Mouse (Mus musculus): ENCODE measurements around the gene Ldb1. TPM values are rescaled to one million over a fixed set of nuclear protein-coding genes. Genes with fewer than 3 reads are reported as not detected.
A peak's percentile ranks its signal among the peaks of the same experiment; 100 is the strongest.

Ldb1 gene
- polyA plus RNA-seq, 1 experiment from 2014 or later = 64.7 TPM

DNA sequence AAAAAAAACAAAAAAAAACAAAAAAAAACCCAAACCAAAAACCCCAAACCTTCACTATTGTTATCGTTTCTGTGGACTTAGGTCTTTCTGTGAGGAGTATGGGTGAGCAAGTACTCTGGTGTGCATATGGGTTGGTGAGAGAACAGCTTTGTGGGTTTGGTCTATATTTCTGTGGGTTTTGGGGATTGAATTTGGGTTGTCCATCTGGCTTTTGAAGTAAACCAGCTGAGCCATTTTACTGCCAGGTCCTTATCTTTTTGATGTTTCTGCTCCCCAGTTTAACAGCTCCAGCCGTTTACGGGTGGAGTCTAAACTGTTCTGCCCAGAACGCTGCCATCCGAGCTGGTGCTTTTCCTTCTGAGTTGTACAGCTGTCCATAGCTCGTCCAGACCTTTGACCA lies 15.8 kb upstream of the Ldb1 start:
- H3K9me3 ChIP-seq = no peaks in the 10 kb centered on the region
- no peak overlapping the region for H3K9ac ChIP-seq
- no peaks in the 10 kb centered on the region for H3K27me3 ChIP-seq (replicated peaks)
- no peak overlapping the region for H3K27ac ChIP-seq (replicated peaks)
- H3K4me3 ChIP-seq = no peak overlapping the region
- H3K4me2 ChIP-seq = no peak overlapping the region
- no peak for ATAC-seq (ENCODE audit: extremely low read depth, insufficient number of reproducible peaks, low FRiP score, low TSS enrichment)
- H3K36me3 ChIP-seq = peaks cover 47% of the 10 kb centered on the region
- 55% methylated on average over 6 of the region's 6 CpGs for WGBS
- H3K4me1 ChIP-seq = peaks cover 31% of the 10 kb centered on the region

DNA sequence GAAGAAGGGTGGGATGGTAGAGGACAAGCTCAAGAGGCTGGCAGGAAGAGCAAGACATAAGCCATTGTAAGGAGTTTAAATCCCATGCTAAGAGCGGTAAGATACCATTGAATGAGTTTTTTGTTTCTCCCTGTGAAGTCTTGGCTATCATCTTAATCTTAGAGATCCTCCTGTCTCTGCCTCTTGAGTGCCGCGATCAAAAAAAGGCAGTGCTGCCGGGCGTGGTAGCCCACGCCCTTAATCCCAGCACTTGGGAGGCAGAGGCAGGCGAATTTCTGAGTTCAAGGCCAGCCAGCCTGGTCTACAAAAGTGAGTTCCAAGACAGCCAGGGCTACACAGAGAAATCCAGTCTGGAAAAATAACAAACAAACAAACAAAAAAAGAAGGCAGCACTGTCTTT lies 13.5 kb upstream of the Ldb1 start:
- H3K4me3 ChIP-seq = peak overlapping the region; percentile 90; the same call in 1 of the 2 replicates
- no peaks in the 10 kb centered on the region for H3K9me3 ChIP-seq
- H3K4me1 ChIP-seq = peaks cover 34% of the 10 kb centered on the region
- 88% methylated on average over 7 of the region's 7 CpGs for WGBS
- no peak overlapping the region for H3K27ac ChIP-seq (replicated peaks)
- H3K9ac ChIP-seq = peak overlapping the region; percentile 92; the same call in 1 of the 2 replicates
- ATAC-seq (ENCODE audit: extremely low read depth, insufficient number of reproducible peaks, low FRiP score, low TSS enrichment) = no peak
- H3K4me2 ChIP-seq = peak overlapping the region; percentile 91
- H3K27me3 ChIP-seq (replicated peaks) = no peaks in the 10 kb centered on the region
- peaks cover 23% of the 10 kb centered on the region for H3K36me3 ChIP-seq

DNA sequence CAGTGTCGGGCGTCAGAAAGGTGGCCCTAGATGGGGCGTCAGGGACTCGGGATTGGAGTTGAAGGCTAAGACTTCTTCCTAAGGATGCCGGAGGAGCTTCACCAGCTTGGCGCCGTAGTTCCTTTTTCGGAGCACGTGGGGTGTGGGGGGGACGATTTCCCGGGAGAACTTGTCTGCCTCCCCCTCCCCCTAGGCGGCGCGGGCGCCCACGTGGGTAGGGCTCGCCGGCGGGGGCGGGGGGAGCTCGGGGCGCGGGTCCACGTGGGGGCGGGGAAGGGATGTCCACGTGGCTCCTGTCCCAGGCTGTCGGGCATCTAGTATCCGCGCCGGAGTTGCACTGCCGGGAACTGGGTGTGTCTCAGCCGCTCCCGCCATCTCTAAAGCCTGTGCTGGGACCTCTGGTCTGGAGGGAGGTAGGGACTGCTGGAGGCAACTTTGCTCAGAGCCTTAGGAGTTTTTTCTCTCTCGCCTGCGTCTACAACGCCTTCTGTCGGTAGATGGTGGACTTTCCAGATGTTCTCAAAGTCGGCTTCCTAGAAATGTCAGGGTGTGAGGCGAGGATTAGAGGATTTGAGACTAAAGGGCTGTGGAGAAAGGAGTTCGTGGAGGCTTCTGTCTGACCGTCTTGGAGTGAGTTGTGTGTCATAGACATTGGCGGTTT lies 12.1 kb upstream of the Ldb1 start:
- H3K4me2 ChIP-seq = peak overlapping the region; percentile 91
- peaks cover 34% of the 10 kb centered on the region for H3K4me1 ChIP-seq
- H3K9me3 ChIP-seq = no peaks in the 10 kb centered on the region
- WGBS = under 1% methylated on average over 38 of the region's 42 CpGs
- ATAC-seq (ENCODE audit: extremely low read depth, insufficient number of reproducible peaks, low FRiP score, low TSS enrichment) = peak; percentile 72
- H3K36me3 ChIP-seq = peaks cover 10% of the 10 kb centered on the region
- H3K4me3 ChIP-seq = peak overlapping the region; percentile 90
- H3K27ac ChIP-seq (replicated peaks) = peak overlapping the region; percentile 97
- peak overlapping the region; percentile 92 for H3K9ac ChIP-seq
- no peaks in the 10 kb centered on the region for H3K27me3 ChIP-seq (replicated peaks)

DNA sequence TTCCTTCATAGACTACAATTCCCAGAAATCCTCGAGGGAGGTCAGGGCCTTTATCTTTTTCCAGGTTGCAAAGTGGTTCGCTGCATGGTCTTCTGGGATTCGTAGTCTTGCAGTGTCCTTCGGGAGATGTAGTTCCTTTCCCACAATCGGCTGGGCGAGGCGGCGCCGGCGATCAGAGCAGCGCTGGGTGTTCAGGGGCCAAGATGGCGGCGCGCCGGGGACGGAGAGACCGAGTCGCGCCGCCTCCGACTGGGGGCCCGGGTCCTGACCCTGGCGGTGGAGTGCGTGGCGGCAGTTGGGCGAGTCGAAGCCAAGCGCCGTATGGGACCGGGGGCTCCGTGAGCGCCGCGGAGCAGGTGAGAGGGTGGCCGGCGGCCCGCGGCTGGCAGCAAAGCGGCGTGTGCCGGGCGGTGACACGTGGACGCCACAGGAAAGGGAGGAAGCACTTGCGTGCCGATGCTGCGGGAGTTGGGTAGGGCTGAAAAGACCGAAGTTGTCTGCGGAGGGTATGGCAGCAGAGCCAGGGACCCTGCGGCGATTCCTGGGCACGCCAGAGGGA lies 11.5 kb upstream of the Ldb1 start:
- Histone ChIP-seq H3K36me3 (peaks cover 4% of the 10 kb centered on the region), H3K27ac (replicated peaks) (peak overlapping the region; percentile 97), H3K4me2 (peak overlapping the region; percentile 91), H3K9me3 (no peaks in the 10 kb centered on the region), H3K4me3 (peak overlapping the region; percentile 90), H3K9ac (peak overlapping the region; percentile 92), H3K4me1 (peaks cover 34% of the 10 kb centered on the region), H3K27me3 (replicated peaks) (no peaks in the 10 kb centered on the region)
- ATAC-seq (ENCODE audit: extremely low read depth, insufficient number of reproducible peaks, low FRiP score, low TSS enrichment) = peak; percentile 85
- WGBS = under 1% methylated on average over 52 of the region's 52 CpGs

DNA sequence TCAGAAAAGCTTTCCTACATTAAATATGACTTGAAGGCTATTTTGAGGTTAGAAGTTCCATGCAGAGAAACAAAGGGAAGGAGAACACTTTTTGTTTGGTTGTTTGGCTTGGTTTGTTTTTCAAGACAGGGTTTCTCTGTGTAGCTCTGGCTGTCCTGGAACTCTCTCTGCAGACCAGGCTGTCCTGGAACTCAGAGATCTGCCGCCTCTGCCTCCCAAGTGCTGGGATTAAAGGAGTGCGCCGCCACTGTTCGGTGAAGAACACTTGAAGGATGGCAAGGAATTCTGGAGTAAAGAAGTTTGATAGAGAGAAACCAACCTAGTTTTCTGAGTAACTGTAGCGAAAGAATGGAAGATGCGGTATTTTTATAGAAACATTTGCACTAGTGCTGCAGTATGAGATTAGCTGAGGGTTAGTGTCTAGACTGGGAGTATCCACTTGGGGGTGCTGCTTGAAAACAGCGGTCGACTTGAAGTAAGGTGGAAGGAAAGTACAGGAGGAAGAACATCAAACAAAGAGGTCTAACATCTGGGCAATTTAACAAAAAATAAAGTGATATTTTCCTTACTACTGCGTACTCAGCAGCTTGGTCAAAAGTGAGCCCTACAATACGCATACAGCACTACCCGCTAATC lies 10.9 kb upstream of the Ldb1 start:
- no peaks in the 10 kb centered on the region for H3K36me3 ChIP-seq

DNA sequence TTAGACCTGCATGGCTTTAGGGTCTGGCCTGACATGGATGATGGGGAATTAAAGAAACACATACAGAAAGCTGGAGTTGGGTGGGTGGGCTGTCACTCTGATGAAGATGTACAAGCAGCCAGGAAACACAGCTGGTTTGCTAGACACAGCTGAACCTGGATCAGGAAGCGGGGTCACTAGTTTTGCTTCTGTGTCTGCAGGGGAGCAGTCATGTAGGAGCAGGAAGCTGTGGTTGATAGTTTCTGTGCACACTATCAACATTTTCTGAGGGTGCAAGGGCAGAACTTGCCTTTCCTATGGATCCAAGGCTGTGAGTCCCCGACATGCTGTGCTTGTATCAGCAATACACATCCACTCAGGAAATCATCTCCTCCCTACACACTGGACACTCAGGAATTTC lies 5.4 kb upstream of the Ldb1 start:
- Histone ChIP-seq H3K9ac (no peak overlapping the region), H3K27ac (replicated peaks) (no peak overlapping the region), H3K9me3 (no peaks in the 10 kb centered on the region), H3K36me3 (no peaks in the 10 kb centered on the region), H3K4me2 (no peak overlapping the region), H3K4me3 (no peak overlapping the region), H3K4me1 (peaks cover 17% of the 10 kb centered on the region), H3K27me3 (replicated peaks) (no peaks in the 10 kb centered on the region)
- 45% methylated on average over 2 of the region's 2 CpGs for WGBS
- no peak for ATAC-seq (ENCODE audit: extremely low read depth, insufficient number of reproducible peaks, low FRiP score, low TSS enrichment)

More for the DNA sequence above, 10.9 kb upstream of the Ldb1 start:
- Histone ChIP-seq H3K4me1 (peaks cover 28% of the 10 kb centered on the region), H3K27me3 (replicated peaks) (no peaks in the 10 kb centered on the region), H3K9me3 (no peaks in the 10 kb centered on the region), H3K4me2 (peak overlapping the region; percentile 91), H3K9ac (peak overlapping the region; percentile 92), H3K27ac (replicated peaks) (peak overlapping the region; percentile 97; the same call in 1 of the 2 replicates), H3K4me3 (peak overlapping the region; percentile 90)
- under 1% methylated on average over 11 of the region's 11 CpGs for WGBS
- ATAC-seq (ENCODE audit: extremely low read depth, insufficient number of reproducible peaks, low FRiP score, low TSS enrichment) = peak; percentile 42

DNA sequence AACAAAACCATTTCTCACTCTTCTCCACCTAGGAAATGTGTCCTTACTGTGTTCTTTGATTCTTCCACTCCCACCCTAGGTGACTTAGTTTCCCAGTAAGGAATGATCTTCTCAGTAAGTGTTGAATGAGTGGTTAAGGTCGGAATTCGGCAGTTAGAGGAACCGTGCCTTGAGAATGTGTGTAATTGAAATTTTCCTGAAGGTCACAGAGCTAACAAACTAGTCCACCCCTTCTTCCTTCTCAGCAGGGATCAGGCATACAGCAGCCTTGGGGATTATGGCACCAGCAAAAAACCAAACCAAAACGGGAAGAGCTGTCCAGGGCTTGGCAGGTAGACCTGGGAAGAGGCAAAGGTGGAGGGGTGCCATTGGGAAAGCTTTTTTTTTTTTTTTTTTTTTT lies 4.1 kb upstream of the Ldb1 start:
- Histone ChIP-seq H3K4me1 (peaks cover 20% of the 10 kb centered on the region), H3K9ac (no peak overlapping the region), H3K36me3 (no peaks in the 10 kb centered on the region), H3K27ac (replicated peaks) (no peak overlapping the region), H3K4me2 (no peak overlapping the region), H3K4me3 (no peak overlapping the region), H3K27me3 (replicated peaks) (no peaks in the 10 kb centered on the region), H3K9me3 (no peaks in the 10 kb centered on the region)
- ATAC-seq (ENCODE audit: extremely low read depth, insufficient number of reproducible peaks, low FRiP score, low TSS enrichment) = no peak
- WGBS = 64% methylated on average over 4 of the region's 4 CpGs

DNA sequence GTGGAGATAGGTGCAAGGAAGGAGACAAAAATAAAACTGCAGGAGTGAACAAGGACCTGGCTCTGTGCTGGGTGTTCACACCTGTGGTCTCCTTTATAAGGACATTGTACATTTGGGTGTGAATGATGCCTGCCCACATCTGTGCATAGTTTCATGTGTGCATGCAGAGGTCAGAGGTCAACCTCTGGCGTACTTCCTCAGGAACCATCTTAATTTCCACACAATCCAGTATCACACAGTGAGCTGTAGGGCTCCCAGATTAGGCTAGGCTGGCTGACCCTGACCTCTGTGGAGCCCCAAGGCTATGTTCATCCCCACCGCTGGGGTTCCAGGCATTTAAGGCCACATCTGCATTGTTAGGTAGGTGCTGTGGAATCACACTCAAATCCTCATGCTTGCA lies 2.4 kb upstream of the Ldb1 start:
- peaks cover 37% of the 10 kb centered on the region for H3K4me1 ChIP-seq
- H3K36me3 ChIP-seq = no peaks in the 10 kb centered on the region
- no peaks in the 10 kb centered on the region for H3K27me3 ChIP-seq (replicated peaks)
- H3K4me2 ChIP-seq = no peak overlapping the region
- WGBS = 75% methylated on average over 2 of the region's 2 CpGs
- H3K4me3 ChIP-seq = no peak overlapping the region
- no peak overlapping the region for H3K9ac ChIP-seq
- no peaks in the 10 kb centered on the region for H3K9me3 ChIP-seq
- H3K27ac ChIP-seq (replicated peaks) = no peak overlapping the region
- ATAC-seq (ENCODE audit: extremely low read depth, insufficient number of reproducible peaks, low FRiP score, low TSS enrichment) = no peak

DNA sequence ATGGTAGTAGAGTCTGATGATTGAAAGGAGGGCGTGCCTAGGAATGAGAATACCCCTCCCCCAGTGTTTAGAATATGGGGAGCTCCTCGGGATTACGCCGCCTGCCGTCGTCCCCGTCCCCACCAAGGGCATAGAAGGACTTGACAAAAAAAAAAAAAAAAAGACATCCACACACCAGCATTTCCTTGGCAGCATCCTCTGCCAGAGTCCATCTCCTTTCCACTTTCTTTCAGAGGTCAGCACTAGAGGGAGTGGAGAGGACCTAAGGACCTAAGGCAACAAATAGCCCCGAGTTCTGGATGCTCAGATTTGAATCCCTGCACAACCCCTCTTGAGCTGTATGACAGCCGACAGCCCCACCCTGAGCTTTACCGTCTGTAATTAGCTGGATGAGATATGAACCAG lies 1.6 kb upstream of the Ldb1 start:
- Histone ChIP-seq H3K4me3 (peak overlapping the region; percentile 72; the same call in 1 of the 2 replicates), H3K4me1 (peaks cover 45% of the 10 kb centered on the region), H3K27me3 (replicated peaks) (no peaks in the 10 kb centered on the region), H3K9me3 (no peaks in the 10 kb centered on the region), H3K36me3 (no peaks in the 10 kb centered on the region), H3K4me2 (peak overlapping the region; percentile 90), H3K9ac (no peak overlapping the region), H3K27ac (replicated peaks) (peak overlapping the region; percentile 99)
- ATAC-seq (ENCODE audit: extremely low read depth, insufficient number of reproducible peaks, low FRiP score, low TSS enrichment) = no peak
- 5% methylated on average over 10 of the region's 10 CpGs for WGBS

DNA sequence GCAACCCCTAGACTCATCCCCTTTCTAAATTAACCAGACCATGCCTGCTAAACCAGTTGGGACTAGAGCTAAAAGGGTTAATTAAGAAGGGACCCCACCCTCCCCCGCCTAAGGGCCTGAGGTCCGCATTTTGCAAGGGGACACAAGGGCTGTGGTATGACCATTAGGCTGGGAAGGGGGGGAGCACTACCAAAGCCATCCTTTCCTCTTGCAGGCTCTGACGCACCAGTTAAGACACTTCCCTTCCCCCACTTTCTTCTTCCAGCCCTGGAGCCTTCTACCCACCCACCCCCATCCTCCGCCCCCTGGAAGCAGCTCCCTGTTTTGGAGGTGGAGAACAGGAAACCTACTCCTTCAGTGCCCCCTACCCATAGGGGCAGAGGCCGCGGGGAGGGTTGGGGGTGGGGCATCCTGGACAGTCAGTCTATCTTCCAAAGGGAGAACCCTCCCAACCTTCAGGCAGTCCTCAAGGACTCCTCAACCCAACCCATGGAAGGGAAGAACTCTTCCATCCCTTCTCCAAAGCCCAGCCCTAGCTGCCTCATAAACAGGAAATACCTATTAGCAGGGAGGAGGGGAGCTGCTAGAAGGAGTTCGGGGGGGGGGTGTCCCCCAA lies 790 bp upstream of the Ldb1 start:
- WGBS = 2% methylated on average over 7 of the region's 7 CpGs
- Histone ChIP-seq H3K36me3 (no peaks in the 10 kb centered on the region), H3K9me3 (no peaks in the 10 kb centered on the region), H3K4me2 (peak overlapping the region; percentile 90), H3K27ac (replicated peaks) (peak overlapping the region; percentile 99), H3K27me3 (replicated peaks) (no peaks in the 10 kb centered on the region), H3K4me3 (peak overlapping the region; percentile 72), H3K9ac (peak overlapping the region; percentile 96), H3K4me1 (peaks cover 53% of the 10 kb centered on the region)
- peak; percentile 11; the same call in 1 of the 2 replicates for ATAC-seq (ENCODE audit: extremely low read depth, insufficient number of reproducible peaks, low FRiP score, low TSS enrichment)

DNA sequence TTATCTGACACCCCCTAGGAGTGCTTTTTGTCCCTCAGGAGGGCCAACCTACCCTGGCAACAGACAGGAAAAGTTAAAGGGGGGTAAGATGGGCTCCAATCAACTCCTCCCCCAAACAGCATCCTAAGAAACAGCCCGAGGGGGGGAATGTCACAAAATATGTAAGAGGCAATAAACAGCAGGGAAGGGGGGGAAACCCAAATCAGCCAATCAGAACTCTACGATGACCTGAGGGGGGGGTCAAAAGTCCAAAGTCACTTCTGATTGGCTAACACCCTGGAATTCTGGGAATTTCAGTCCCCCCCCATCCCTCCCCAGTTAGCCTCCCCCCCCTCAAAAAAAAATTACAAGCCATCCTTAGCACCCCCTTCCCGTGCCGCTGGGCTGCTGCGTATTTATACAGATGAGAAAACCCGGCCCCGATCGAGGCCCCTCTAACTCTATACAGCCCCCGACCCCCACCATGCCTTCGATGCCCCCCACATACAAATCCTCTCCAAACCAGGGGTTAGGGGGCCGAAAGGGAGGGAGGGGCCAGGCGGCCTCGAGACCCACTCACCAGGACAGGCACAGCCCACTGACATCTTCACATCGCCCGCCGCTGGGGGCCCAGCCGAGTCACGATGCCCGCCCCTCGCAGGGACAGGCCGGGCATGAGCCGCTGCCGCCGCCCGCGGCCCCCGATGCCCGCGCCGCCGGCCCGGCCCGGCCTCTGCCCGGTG lies 582 bp downstream of the Ldb1 start, which contains the start of gene Pprc1:
TSS of gene Pprc1 (plus strand) at position 616 of the 722 bp plus-strand sequence.
- under 1% methylated on average over 34 of the region's 34 CpGs for WGBS
- Histone ChIP-seq H3K4me2 (peak within 1 kb of the TSS; percentile 90), H3K4me3 (peak within 1 kb of the TSS; percentile 72), H3K36me3 (no peaks in the 10 kb centered on the region), H3K4me1 (peaks cover 64% of the 10 kb centered on the region), H3K9ac (peak within 1 kb of the TSS; percentile 96), H3K27ac (replicated peaks) (peak within 1 kb of the TSS; percentile 99), H3K9me3 (no peaks in the 10 kb centered on the region), H3K27me3 (replicated peaks) (no peaks in the 10 kb centered on the region)
- no peak for ATAC-seq (ENCODE audit: extremely low read depth, insufficient number of reproducible peaks, low FRiP score, low TSS enrichment)

Data from heart, embryonic 13.5 days (tissue).